Mouse (Mus musculus) neural tube, embryonic 13.5 days (tissue): ENCODE results near the gene Insm2. TPM values are rescaled to one million over a fixed set of nuclear protein-coding genes. Genes with fewer than 3 reads are reported as not detected.
"Not testable (repeated sequence)": the region's sequence is repeated elsewhere in the genome, so short reads cannot be mapped to it uniquely, and the experiment has no call there.

Experiments
- ATAC-seq: fragments of 200-750 bp; cut with Nextera tagmentation; 2 replicates; pipeline ENCODE4 v1.8.0; 2017; ENCODE audit warnings: low read depth, mild to moderate bottlenecking, moderate TSS enrichment, moderate library complexity
- H3K27ac ChIP-seq: fragments of 300-500 bp; sonication (generic); replicated peaks from 2 replicates; pipeline ENCODE4 v1.5.1; 2015; ENCODE audit warnings: moderate library complexity, mild to moderate bottlenecking, inconsistent platforms
- H3K27me3 ChIP-seq: fragments of 300-500 bp; sonication (generic); 2 replicates; pipeline ENCODE4 v1.6.1; 2015; ENCODE audit warnings: mild to moderate bottlenecking, inconsistent platforms
- H3K36me3 ChIP-seq: fragments of 300-500 bp; sonication (generic); 2 replicates; pipeline ENCODE4 v1.6.1; 2015; ENCODE audit warnings: mild to moderate bottlenecking, inconsistent platforms
- H3K4me1 ChIP-seq: fragments of 300-500 bp; sonication (generic); replicated peaks from 2 replicates; pipeline ENCODE4 v1.6.1; 2015; ENCODE audit warnings: inconsistent platforms
- H3K4me2 ChIP-seq: fragments of 300-500 bp; sonication (generic); 2 replicates; pipeline ENCODE4 v1.6.1; 2015; ENCODE audit warnings: inconsistent platforms, mild to moderate bottlenecking, moderate library complexity
- H3K4me3 ChIP-seq: fragments of 300-500 bp; sonication (generic); 2 replicates; pipeline ENCODE4 v1.5.1; 2015; ENCODE audit warnings: mild to moderate bottlenecking, inconsistent platforms
- H3K9ac ChIP-seq: fragments of 300-500 bp; sonication (generic); 2 replicates; pipeline ENCODE4 v1.6.1; 2015; ENCODE audit warnings: moderate library complexity, mild to moderate bottlenecking, inconsistent platforms
- H3K9me3 ChIP-seq: fragments of 300-500 bp; sonication (generic); 2 replicates; pipeline ENCODE4 v1.6.1; 2016; ENCODE audit warnings: inconsistent platforms
- WGBS: fragments of 180-500 bp; shearing (Covaris S2); methylation state at CpG from one replicate; pipeline ENCODE4 v1.1.7; 2015; 5-methylcytosine and 5-hydroxymethylcytosine counted together
- polyA plus RNA-seq: library from polyadenylated mRNA; unstranded; fragments of >200 nt; fragmentation: Nextera tagmentation; extraction: Ambion mirVana; gene quantifications from 2 replicates; pipeline ENCODE4 v1.2.1, GENCODE M21; 2015

Insm2 gene
- 1.2 and 1.6 TPM in 2 replicates for polyA plus RNA-seq

- Histone ChIP-seq H3K9me3 (no peaks in the 10 kb centered on the region), H3K4me3 (peak within 1 kb of the TSS; percentile 49), H3K27ac (no peak within 1 kb of the TSS), H3K9ac (peak within 1 kb of the TSS; percentile 63), H3K36me3 (no peaks in the 10 kb centered on the region), H3K27me3 (peaks cover 83% of the 10 kb centered on the region), H3K4me1 (peaks cover 27% of the 10 kb centered on the region), H3K4me2 (peak within 1 kb of the TSS; percentile 89)
- ATAC-seq, result peak; percentile 72
- under 1% methylated on average over 77 of the region's 77 CpGs for WGBS
These were observed at the start of gene Insm2 for GRCm38 (mm10) chr12:55598887-55599561. TSS of gene Insm2 (plus strand) at chr12:55599427.

GRCm38 (mm10) chr12:55554901-55555300 is 44.3 kb upstream of the Insm2 start:
- H3K4me3 ChIP-seq, H3K27ac ChIP-seq, H3K27me3 ChIP-seq, H3K4me1 ChIP-seq, ATAC-seq, H3K36me3 ChIP-seq, H3K9me3 ChIP-seq, H3K9ac ChIP-seq, H3K4me2 ChIP-seq: not testable (repeated sequence)
- 81% methylated on average over 6 of the region's 6 CpGs for WGBS

GRCm38 (mm10) chr12:55557866-55558265 is 41.4 kb upstream of the Insm2 start:
- Histone ChIP-seq H3K27me3 (no peaks in the 10 kb centered on the region), H3K9me3 (no peaks in the 10 kb centered on the region), H3K9ac (no peak overlapping the region), H3K4me2 (no peak overlapping the region), H3K4me1 (peaks cover 6% of the 10 kb centered on the region; the same call in 1 of the 2 replicates), H3K4me3 (no peak overlapping the region), H3K27ac (no peak overlapping the region), H3K36me3 (no peaks in the 10 kb centered on the region)
- no peak for ATAC-seq
- 83% methylated on average over 6 of the region's 6 CpGs for WGBS

- 88% methylated on average over 12 of the region's 12 CpGs for WGBS
- Histone ChIP-seq H3K4me2 (no peak overlapping the region), H3K9ac (no peak overlapping the region)
These were observed 39.9 kb upstream of the Insm2 start for GRCm38 (mm10) chr12:55559184-55559855.

DNA sequence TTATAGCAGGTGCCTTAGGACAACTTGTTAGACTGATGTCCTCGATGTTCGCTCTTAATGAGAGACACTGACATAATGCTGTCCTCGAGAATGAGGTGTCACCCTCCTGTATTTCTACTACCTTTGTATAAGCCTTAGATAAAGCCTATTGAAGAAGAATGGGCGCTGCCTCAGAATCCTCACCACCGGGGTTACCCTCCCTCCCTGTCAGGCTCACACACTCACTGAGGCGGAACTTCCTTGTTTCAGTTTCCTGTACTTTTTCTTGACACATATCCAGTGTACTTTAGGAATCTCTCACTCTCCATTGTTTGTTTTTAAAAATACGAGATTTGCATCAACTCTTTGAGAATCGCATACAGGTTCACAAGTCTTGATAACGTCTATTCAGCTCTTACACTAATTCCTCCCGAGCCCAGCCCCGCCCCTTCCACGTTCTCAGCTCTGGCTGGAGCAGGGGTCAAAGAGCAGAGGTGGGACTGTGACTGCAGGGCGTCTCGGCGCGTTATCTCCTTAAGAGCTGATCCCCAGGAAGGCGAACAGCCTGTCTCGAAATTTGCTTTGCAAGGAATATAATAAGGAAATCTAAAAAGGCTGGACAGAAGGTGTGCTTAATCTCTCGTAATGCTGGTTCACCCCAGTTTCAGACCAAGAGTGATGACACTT is 39.1 kb upstream of the Insm2 start:
- Histone ChIP-seq H3K4me1 (peaks cover 6% of the 10 kb centered on the region; the same call in 1 of the 2 replicates), H3K36me3 (no peaks in the 10 kb centered on the region), H3K4me2 (peak overlapping the region; percentile 51), H3K27ac (no peak overlapping the region), H3K9me3 (no peaks in the 10 kb centered on the region), H3K9ac (peak overlapping the region; percentile 54; the same call in 1 of the 2 replicates), H3K4me3 (peak overlapping the region; percentile 26), H3K27me3 (no peaks in the 10 kb centered on the region)
- 17% methylated on average over 19 of the region's 19 CpGs for WGBS
- ATAC-seq, result no peak

More at GRCm38 (mm10) chr12:55559184-55559855, 39.9 kb upstream of the Insm2 start:
- Histone ChIP-seq H3K27ac (no peak overlapping the region), H3K36me3 (no peaks in the 10 kb centered on the region), H3K4me1 (peaks cover 6% of the 10 kb centered on the region; the same call in 1 of the 2 replicates), H3K9me3 (no peaks in the 10 kb centered on the region), H3K27me3 (no peaks in the 10 kb centered on the region), H3K4me3 (no peak overlapping the region)
- ATAC-seq, result no peak

- no peaks in the 10 kb centered on the region for H3K36me3 ChIP-seq
- H3K4me1 ChIP-seq, result peaks cover 6% of the 10 kb centered on the region; the same call in 1 of the 2 replicates
- no peak overlapping the region for H3K9ac ChIP-seq
- no peak overlapping the region for H3K27ac ChIP-seq
- no peaks in the 10 kb centered on the region for H3K27me3 ChIP-seq
- H3K4me2 ChIP-seq, result no peak overlapping the region
- H3K9me3 ChIP-seq, result no peaks in the 10 kb centered on the region
- H3K4me3 ChIP-seq, result no peak overlapping the region
- 92% methylated on average over 3 of the region's 3 CpGs for WGBS
- no peak for ATAC-seq
These were observed 35.5 kb upstream of the Insm2 start for GRCm38 (mm10) chr12:55563742-55564141.

DNA sequence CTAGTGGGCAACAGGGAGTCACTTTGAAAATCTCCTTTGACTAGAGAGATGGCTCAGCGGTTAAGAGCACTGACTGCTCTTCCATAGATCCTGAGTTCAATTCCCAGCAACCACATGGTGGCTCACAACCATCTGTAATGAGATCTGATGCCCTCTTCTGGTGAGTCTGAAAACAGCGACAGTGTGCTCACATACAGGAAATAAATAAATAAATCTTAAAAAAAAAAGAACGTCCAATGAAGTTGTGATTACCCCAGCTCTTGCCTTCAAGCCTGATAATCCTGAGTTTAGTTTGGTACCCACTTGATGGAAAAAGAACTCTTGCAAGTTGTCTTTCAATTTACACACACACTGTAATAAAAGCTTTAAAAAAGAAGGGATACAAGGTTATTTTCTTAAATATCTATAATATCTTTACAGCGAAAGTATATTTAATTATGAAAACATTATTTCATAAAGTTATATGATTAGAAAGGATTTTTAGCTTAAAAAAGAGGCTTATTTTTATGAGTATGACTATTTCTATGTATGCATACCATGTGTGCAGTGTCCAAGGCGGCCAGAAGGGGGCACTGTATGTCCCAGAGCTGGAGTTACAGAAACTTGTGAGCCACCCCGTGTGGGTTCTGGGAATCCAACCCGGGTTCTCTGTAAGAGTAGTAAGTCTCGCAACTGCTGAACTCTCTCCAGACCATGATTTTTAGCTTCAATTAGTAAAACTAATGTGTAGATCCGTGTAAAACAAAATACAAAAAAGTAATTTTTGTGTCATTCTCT is 34.9 kb upstream of the Insm2 start:
- no peak for ATAC-seq
- 85% methylated on average over 9 of the region's 9 CpGs for WGBS
- H3K27ac ChIP-seq, result no peak overlapping the region
- H3K9ac ChIP-seq, result no peak overlapping the region
- H3K4me3 ChIP-seq, result no peak overlapping the region
- no peak overlapping the region for H3K4me2 ChIP-seq
- no peaks in the 10 kb centered on the region for H3K27me3 ChIP-seq
- peaks cover 6% of the 10 kb centered on the region; the same call in 1 of the 2 replicates for H3K4me1 ChIP-seq
- H3K36me3 ChIP-seq, result no peaks in the 10 kb centered on the region
- no peaks in the 10 kb centered on the region for H3K9me3 ChIP-seq

DNA sequence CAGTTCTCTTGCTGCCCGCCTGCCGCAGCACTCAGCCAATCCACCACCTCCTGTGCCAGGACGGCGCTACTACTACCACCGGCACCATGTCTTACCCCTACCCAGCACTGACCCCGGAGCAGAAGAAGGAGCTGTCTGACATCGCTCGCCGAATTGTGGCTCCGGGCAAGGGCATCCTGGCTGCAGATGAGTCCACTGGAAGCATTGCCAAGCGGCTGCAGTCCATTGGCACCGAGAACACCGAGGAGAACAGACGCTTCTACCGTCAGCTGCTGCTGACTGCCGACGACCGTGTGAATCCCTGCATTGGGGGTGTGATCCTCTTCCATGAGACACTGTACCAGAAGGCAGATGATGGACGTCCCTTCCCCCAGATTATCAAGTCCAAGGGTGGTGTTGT is 34.0 kb upstream of the Insm2 start, which contains the start of gene Aldoart2:
Gene Aldoart2, plus strand, starts transcription at position 34 of the 400 bp plus-strand sequence.
- Histone ChIP-seq H3K27ac (no peak within 1 kb of the TSS), H3K9me3 (no peaks in the 10 kb centered on the region), H3K4me1 (peaks cover 3% of the 10 kb centered on the region; the same call in 1 of the 2 replicates), H3K27me3 (no peaks in the 10 kb centered on the region), H3K4me2 (no peak within 1 kb of the TSS), H3K4me3 (no peak within 1 kb of the TSS), H3K36me3 (no peaks in the 10 kb centered on the region), H3K9ac (no peak within 1 kb of the TSS)
- WGBS, result 94% methylated on average over 19 of the region's 19 CpGs
- ATAC-seq, result no peak

- no peaks in the 10 kb centered on the region for H3K36me3 ChIP-seq
- no peak overlapping the region for H3K9ac ChIP-seq
- H3K9me3 ChIP-seq, result no peaks in the 10 kb centered on the region
- H3K4me3 ChIP-seq, result no peak overlapping the region
- no peak for ATAC-seq
- H3K4me1 ChIP-seq, result no peaks in the 10 kb centered on the region
- WGBS, result 78% methylated on average over 9 of the region's 9 CpGs
- H3K27ac ChIP-seq, result no peak overlapping the region
- no peaks in the 10 kb centered on the region for H3K27me3 ChIP-seq
- no peak overlapping the region for H3K4me2 ChIP-seq
These were observed 33.4 kb upstream of the Insm2 start for GRCm38 (mm10) chr12:55565867-55566266.

DNA sequence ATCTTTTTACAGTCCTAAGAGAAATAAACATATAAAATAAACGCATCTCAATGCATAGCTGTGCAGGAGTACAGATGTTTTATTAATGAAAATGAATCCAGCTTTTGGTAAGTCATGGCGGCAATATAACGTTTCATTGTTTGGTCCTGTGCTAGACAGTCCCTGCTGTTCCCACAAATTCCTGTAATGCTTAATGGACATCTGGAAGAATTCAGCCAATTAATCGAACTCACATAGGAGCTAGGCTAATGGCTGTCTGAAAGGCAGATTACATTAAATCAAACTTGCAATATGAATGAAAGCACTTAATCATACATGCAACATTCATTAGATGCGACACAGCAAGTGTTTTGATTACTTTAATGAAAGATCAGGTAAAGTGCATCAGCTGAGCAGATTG is 32.4 kb upstream of the Insm2 start:
- no peaks in the 10 kb centered on the region for H3K27me3 ChIP-seq
- WGBS, result 60% methylated on average over 5 of the region's 5 CpGs
- no peak overlapping the region for H3K4me2 ChIP-seq
- H3K27ac ChIP-seq, result no peak overlapping the region
- no peak overlapping the region for H3K4me3 ChIP-seq
- H3K9me3 ChIP-seq, result no peaks in the 10 kb centered on the region
- ATAC-seq, result 0 out of 2 replicates have a peak, but pooled peaks have one; percentile 67
- no peaks in the 10 kb centered on the region for H3K4me1 ChIP-seq
- H3K36me3 ChIP-seq, result no peaks in the 10 kb centered on the region
- H3K9ac ChIP-seq, result no peak overlapping the region

GRCm38 (mm10) chr12:55568466-55568865 is 30.8 kb upstream of the Insm2 start:
- Histone ChIP-seq H3K27ac (no peak overlapping the region), H3K9ac (no peak overlapping the region), H3K4me3 (no peak overlapping the region), H3K27me3 (no peaks in the 10 kb centered on the region), H3K9me3 (no peaks in the 10 kb centered on the region), H3K36me3 (no peaks in the 10 kb centered on the region), H3K4me2 (no peak overlapping the region), H3K4me1 (no peaks in the 10 kb centered on the region)
- ATAC-seq, result no peak
- WGBS, result 82% methylated on average over 3 of the region's 3 CpGs
